Mouse (Mus musculus) lung, postnatal 0 days (tissue): ENCODE measurements around the gene Gm20481. TPM values are rescaled to one million over a fixed set of nuclear protein-coding genes. Genes with fewer than 3 reads are reported as not detected.
A peak's percentile ranks its signal among the peaks of the same experiment; 100 is the strongest.

Source experiments
- ATAC-seq: fragments of 200-750 bp; cut with Nextera tagmentation; 2 replicates; pipeline ENCODE4 v1.8.0; 2017; ENCODE audit warnings: moderate library complexity
- DNase-seq: peaks from one replicate; pipeline ENCODE4 v3.0.0-alpha.2; 2016; ENCODE audit warnings: low spot score
- H3K27ac ChIP-seq: fragments of 300-500 bp; sonication (generic); 2 replicates; pipeline ENCODE4 v1.5.1; 2014; ENCODE audit warnings: antibody characterized with exemption, mild to moderate bottlenecking, low read length, mixed read lengths
- H3K27me3 ChIP-seq: fragments of 300-500 bp; sonication (generic); replicated peaks from 2 replicates; pipeline ENCODE4 v1.6.1; 2014; ENCODE audit warnings: low read length, mixed read lengths; ENCODE audit not compliant: insufficient read depth
- H3K36me3 ChIP-seq: fragments of 300-500 bp; sonication (generic); 2 replicates; pipeline ENCODE4 v1.6.1; 2014; ENCODE audit warnings: low read length, mixed read lengths; ENCODE audit not compliant: insufficient read depth
- H3K4me1 ChIP-seq: fragments of 300-500 bp; sonication (generic); 2 replicates; pipeline ENCODE4 v1.6.1; 2014; ENCODE audit warnings: antibody characterized with exemption, low read depth, low read length, mixed read lengths; ENCODE audit not compliant: insufficient read depth
- H3K4me2 ChIP-seq: fragments of 300-500 bp; sonication (generic); replicated peaks from 2 replicates; pipeline ENCODE4 v1.6.1; 2014; ENCODE audit warnings: low read depth, mild to moderate bottlenecking, low read length, moderate library complexity, mixed read lengths
- H3K4me3 ChIP-seq: fragments of 300-500 bp; sonication (generic); 2 replicates; pipeline ENCODE4 v1.5.1; 2014; ENCODE audit warnings: low read depth, low read length
- H3K9ac ChIP-seq: fragments of 300-500 bp; sonication (generic); replicated peaks from 2 replicates; pipeline ENCODE4 v1.6.1; 2014; ENCODE audit warnings: low read depth, mild to moderate bottlenecking
- H3K9me3 ChIP-seq: fragments of 300-500 bp; sonication (generic); 2 replicates; pipeline ENCODE4 v1.6.1; 2016; ENCODE audit warnings: low read length, mixed read lengths
- CTCF ChIP-seq: IDR thresholded peaks from 2 replicates; pipeline ENCODE4 v1.5.1; 2016; ENCODE audit warnings: antibody characterized with exemption, mild to moderate bottlenecking
- EP300 ChIP-seq: IDR thresholded peaks from 2 replicates; pipeline ENCODE4 v1.6.1; 2016; ENCODE audit warnings: antibody characterized with exemption, mild to moderate bottlenecking, control low read depth
- WGBS: fragments of 180-500 bp; shearing (Covaris S2); extraction: QIAGEN DNeasy Blood & Tissue Kit; methylation state at CpG from one replicate; pipeline ENCODE4 v1.1.7; 2014; 5-methylcytosine and 5-hydroxymethylcytosine counted together
- polyA plus RNA-seq: library from polyadenylated mRNA; unstranded; fragments of >200 nt; fragmentation: Nextera tagmentation; extraction: Ambion mirVana; gene quantifications from 2 replicates; pipeline ENCODE4 v1.2.1, GENCODE M21; 2015

Gm20481 gene
- polyA plus RNA-seq, 1 experiment from 2014 or later: not detected

DNA sequence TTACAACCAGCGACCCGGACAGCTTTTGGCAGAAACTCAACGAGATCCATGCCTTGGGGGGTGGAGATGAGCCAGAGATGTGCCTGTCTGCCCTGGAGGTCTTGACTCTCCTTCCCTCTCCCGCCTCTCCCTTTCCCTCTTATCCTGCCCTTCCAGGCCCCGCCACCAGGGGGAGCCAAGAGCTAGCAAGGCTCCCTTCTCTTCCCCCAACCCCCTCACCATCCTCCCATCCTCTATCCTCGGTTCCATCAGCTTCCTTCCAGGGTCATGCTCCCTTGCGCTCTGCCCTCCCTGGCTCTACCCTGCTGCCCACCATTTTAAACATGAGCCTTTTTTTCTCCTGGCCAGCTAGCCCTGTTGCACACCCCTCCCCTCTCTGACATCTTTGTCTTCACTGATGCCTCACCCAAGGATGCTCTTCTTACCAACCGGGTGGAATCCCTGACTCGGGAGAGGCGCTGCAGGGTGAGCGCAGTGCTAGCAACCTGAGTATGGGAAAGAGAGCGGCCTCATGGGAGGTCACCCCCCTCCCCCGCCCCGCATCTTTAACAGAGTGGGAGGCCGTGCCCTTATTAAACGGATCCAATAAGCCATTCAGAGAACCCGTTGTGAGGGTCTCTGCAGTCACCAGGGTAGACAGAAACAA is 51.6 kb downstream of the Gm20481 start:
- TF ChIP-seq EP300 (no peak), CTCF (peak; percentile 99)
- H3K27me3 ChIP-seq: no peaks in the 10 kb centered on the region
- 11% methylated on average over 17 of the region's 17 CpGs for WGBS
- H3K4me2 ChIP-seq: peak overlapping the region; percentile 36; the same call in 1 of the 2 replicates
- H3K4me3 ChIP-seq: no peak overlapping the region
- H3K27ac ChIP-seq: peak overlapping the region; percentile 71
- H3K9me3 ChIP-seq: no peaks in the 10 kb centered on the region
- no peaks in the 10 kb centered on the region for H3K36me3 ChIP-seq
- H3K9ac ChIP-seq: no peak overlapping the region
- ATAC-seq (peak; percentile 43), DNase-seq (peak; percentile 85)
- H3K4me1 ChIP-seq: peaks cover 3% of the 10 kb centered on the region

Other genes with a start within 250 kb of the Gm20481 start
- 5.1 and 6.5 TPM in 2 replicates for gene C4b, start 226.0 kb upstream of the Gm20481 start, polyA plus RNA-seq
- not detected in 2 replicates for gene Cyp21a1, start 165.4 kb upstream of the Gm20481 start, polyA plus RNA-seq
- gene Stk19, start 133.0 kb upstream of the Gm20481 start, polyA plus RNA-seq: 34.7 and 37.3 TPM in 2 replicates
- gene Dxo, start 132.9 kb upstream of the Gm20481 start, polyA plus RNA-seq: 39.8 and 40.9 TPM in 2 replicates
- 30.6 and 32.1 TPM in 2 replicates for gene Skiv2l, start 119.7 kb upstream of the Gm20481 start, polyA plus RNA-seq
- gene Nelfe, start 119.5 kb upstream of the Gm20481 start, polyA plus RNA-seq: 45.0 and 49.0 TPM in 2 replicates
- gene Cfb, start 107.4 kb upstream of the Gm20481 start, polyA plus RNA-seq: 8.1 and 10.6 TPM in 2 replicates
- 0.89 and 0.99 TPM in 2 replicates for gene Zbtb12, start 90.4 kb upstream of the Gm20481 start, polyA plus RNA-seq
- not detected in 2 replicates for gene Gm20547, start 87.9 kb upstream of the Gm20481 start, polyA plus RNA-seq
- gene C2, start 71.6 kb upstream of the Gm20481 start, polyA plus RNA-seq: 11.7 and 13.6 TPM in 2 replicates
- gene Ehmt2, start 71.4 kb upstream of the Gm20481 start, polyA plus RNA-seq: 28.7 and 35.6 TPM in 2 replicates
- 7.0 and 7.3 TPM in 2 replicates for gene Slc44a4, start 55.4 kb upstream of the Gm20481 start, polyA plus RNA-seq
- gene Neu1, start 38.7 kb upstream of the Gm20481 start, polyA plus RNA-seq: 31.9 and 34.2 TPM in 2 replicates
- 0.35 and 0.50 TPM in 2 replicates for gene Hspa1b, start 10.7 kb upstream of the Gm20481 start, polyA plus RNA-seq
- gene Hspa1a, start 2.2 kb downstream of the Gm20481 start, polyA plus RNA-seq: 8.2 and 11.9 TPM in 2 replicates
- 0.70 and 0.79 TPM in 2 replicates for gene Hspa1l, start 2.8 kb downstream of the Gm20481 start, polyA plus RNA-seq
- 47.3 and 55.4 TPM in 2 replicates for gene Lsm2, start 11.9 kb downstream of the Gm20481 start, polyA plus RNA-seq
- 24.6 and 24.7 TPM in 2 replicates for gene Vars, start 31.1 kb downstream of the Gm20481 start, polyA plus RNA-seq
- 0.30 and 0.36 TPM in 2 replicates for gene Vwa7, start 46.7 kb downstream of the Gm20481 start, polyA plus RNA-seq
- 1.7 TPM in 2 replicates for gene Sapcd1, start 58.1 kb downstream of the Gm20481 start, polyA plus RNA-seq
- 1.8 and 2.4 TPM in 2 replicates for gene Msh5, start 76.8 kb downstream of the Gm20481 start, polyA plus RNA-seq
- gene Clic1, start 80.1 kb downstream of the Gm20481 start, polyA plus RNA-seq: 343 and 355 TPM in 2 replicates
- 238 and 247 TPM in 2 replicates for gene Ddah2, start 89.1 kb downstream of the Gm20481 start, polyA plus RNA-seq
- gene Ly6g6c, start 95.5 kb downstream of the Gm20481 start, polyA plus RNA-seq: 3.5 and 4.9 TPM in 2 replicates
- gene Mpig6b, start 96.3 kb downstream of the Gm20481 start, polyA plus RNA-seq: 2.1 and 2.3 TPM in 2 replicates
- 2.8 and 3.1 TPM in 2 replicates for gene Ly6g6e, start 107.0 kb downstream of the Gm20481 start, polyA plus RNA-seq
- gene Ly6g6d, start 108.2 kb downstream of the Gm20481 start, polyA plus RNA-seq: 14.4 and 14.7 TPM in 2 replicates
- 0.71 and 0.74 TPM in 2 replicates for gene Ly6g6f, start 115.7 kb downstream of the Gm20481 start, polyA plus RNA-seq
- gene Abhd16a, start 119.4 kb downstream of the Gm20481 start, polyA plus RNA-seq: 104 and 111 TPM in 2 replicates
- gene Ly6g5c, start 138.4 kb downstream of the Gm20481 start, polyA plus RNA-seq: not detected in 2 replicates
- 0.60 and 0.69 TPM in 2 replicates for gene Ly6g5b, start 145.5 kb downstream of the Gm20481 start, polyA plus RNA-seq
- gene Gpank1, start 151.5 kb downstream of the Gm20481 start, polyA plus RNA-seq: 16.0 and 18.5 TPM in 2 replicates
- gene Csnk2b, start 152.1 kb downstream of the Gm20481 start, polyA plus RNA-seq: 203 and 207 TPM in 2 replicates
- gene D17H6S53E, start 156.5 kb downstream of the Gm20481 start, polyA plus RNA-seq: 14.4 and 16.3 TPM in 2 replicates
- gene Apom, start 162.1 kb downstream of the Gm20481 start, polyA plus RNA-seq: 0.19 and 0.27 TPM in 2 replicates
- 34.8 and 35.8 TPM in 2 replicates for gene Bag6, start 165.3 kb downstream of the Gm20481 start, polyA plus RNA-seq
- 74.1 and 86.0 TPM in 2 replicates for gene Prrc2a, start 195.0 kb downstream of the Gm20481 start, polyA plus RNA-seq
- 9.9 and 10.3 TPM in 2 replicates for gene Aif1, start 206.2 kb downstream of the Gm20481 start, polyA plus RNA-seq
- gene Lst1, start 218.5 kb downstream of the Gm20481 start, polyA plus RNA-seq: 24.8 and 27.5 TPM in 2 replicates
- gene Ltb, start 224.5 kb downstream of the Gm20481 start, polyA plus RNA-seq: 2.3 and 3.0 TPM in 2 replicates
- gene Tnf, start 232.1 kb downstream of the Gm20481 start, polyA plus RNA-seq: 0.95 and 3.7 TPM in 2 replicates
- gene Lta, start 235.4 kb downstream of the Gm20481 start, polyA plus RNA-seq: 0.11 TPM in 1 of 2 replicates, not detected in the other